Mouse (Mus musculus) ES-E14 (cell line): ENCODE results near the gene Kansl1l. TPM values are rescaled to one million over a fixed set of nuclear protein-coding genes. Genes with fewer than 3 reads are reported as not detected.

ENCODE experiments used
- DNase-seq: peaks from one replicate; pipeline ENCODE4 v3.0.0-alpha.2; 2013; ENCODE audit warnings: low read depth, low spot score
- H3K27ac ChIP-seq: 2 replicates; pipeline ENCODE4 v1.5.1; 2012; ENCODE audit warnings: low read depth, mild to moderate bottlenecking, low read length, moderate library complexity, mixed read lengths; ENCODE audit not compliant: poor library complexity, insufficient read depth, severe bottlenecking
- H3K36me3 ChIP-seq: 2 replicates; pipeline ENCODE4 v1.6.1; 2012; ENCODE audit warnings: mild to moderate bottlenecking, low read length, moderate library complexity, mixed read lengths; ENCODE audit not compliant: control insufficient read depth, poor library complexity, insufficient read depth, severe bottlenecking
- H3K4me1 ChIP-seq, 2 experiments: fragments of 150-350 bp in 1 of 2; sonication (generic) in 1 of 2; 2 replicates each; pipeline ENCODE4 v1.6.1; 2012; ENCODE audit warnings: low read length in 2 of 2, mild to moderate bottlenecking in 1 of 2, mixed read lengths in 1 of 2; ENCODE audit not compliant: control insufficient read depth in 2 of 2, insufficient read depth in 2 of 2, poor library complexity in 1 of 2
- H3K4me3 ChIP-seq, 2 experiments: fragments of 150-350 bp in 1 of 2; sonication (generic) in 1 of 2; 2 replicates each; pipeline ENCODE4 v1.5.1; 2012; ENCODE audit warnings: low read length in 2 of 2, low read depth in 1 of 2, mild to moderate bottlenecking in 1 of 2, mixed read lengths in 1 of 2; ENCODE audit not compliant: insufficient read depth in 1 of 2, poor library complexity in 1 of 2, severe bottlenecking in 1 of 2
- H3K9ac ChIP-seq: 2 replicates; pipeline ENCODE4 v1.6.1; 2012; ENCODE audit warnings: low read depth, mild to moderate bottlenecking, low read length, mixed read lengths; ENCODE audit not compliant: poor library complexity, insufficient read depth, severe bottlenecking
- H3K9me3 ChIP-seq: fragments of 150-350 bp; sonication (generic); 2 replicates; pipeline ENCODE4 v1.6.1; 2012; ENCODE audit warnings: low read depth, mild to moderate bottlenecking, low read length; ENCODE audit not compliant: control insufficient read depth, insufficient read depth
- CHD2 ChIP-seq: IDR thresholded peaks from 2 replicates; pipeline ENCODE4 v1.6.1; 2014; ENCODE audit warnings: mild to moderate bottlenecking, low read depth, low read length, inconsistent platforms
- HCFC1 ChIP-seq: IDR thresholded peaks from 2 replicates; pipeline ENCODE4 v1.6.1; 2012; ENCODE audit warnings: low read length, inconsistent platforms, borderline replicate concordance; ENCODE audit not compliant: insufficient read depth
- MAFK ChIP-seq: IDR thresholded peaks from 2 replicates; pipeline ENCODE4 v1.6.1; 2014; ENCODE audit warnings: mild to moderate bottlenecking, low read depth, low read length, inconsistent platforms; ENCODE audit not compliant: insufficient read depth
- ZC3H11A ChIP-seq: IDR thresholded peaks from 2 replicates; pipeline ENCODE4 v1.6.1; 2012; ENCODE audit warnings: low read depth, mild to moderate bottlenecking, inconsistent platforms, low read length, borderline replicate concordance
- ZNF384 ChIP-seq: IDR thresholded peaks from 2 replicates; pipeline ENCODE4 v1.6.1; 2012; ENCODE audit warnings: low read depth, low read length, inconsistent platforms
- in situ Hi-C, 2 experiments: fragments of 600-800 bp; cut with MboI; formaldehyde crosslinking; loops; one replicate each; pipeline ENCODE4 v1.15.1; 2025; ENCODE audit warnings: low sequenced_read_pairs in 2 of 2, inconsistent platforms in 1 of 2; ENCODE audit not compliant: unreplicated experiment in 2 of 2
- total RNA-seq: library from RNA; depleted of rRNA; stranded (reverse); fragments of 300-350 nt; gene quantifications from 2 replicates; pipeline ENCODE4 v1.2.3, GENCODE M21; 2012

The Kansl1l gene
- total RNA-seq, 1 experiment: 3.3 TPM

GRCm38 (mm10) chr1:66805408-66805807 lies 12.0 kb downstream of the Kansl1l start:
- in situ Hi-C loops: no loop called here
- DNase-seq: no peak
- Histone ChIP-seq H3K36me3 (no peaks in the 10 kb centered on the region), H3K4me3 (no peak overlapping the region), H3K9ac (no peak overlapping the region), H3K9me3 (no peaks in the 10 kb centered on the region), H3K27ac (no peak overlapping the region), H3K4me1 (no peaks in the 10 kb centered on the region)
- TF ChIP-seq CHD2: no peak
- TF ChIP-seq ZNF384: no peak

DNA sequence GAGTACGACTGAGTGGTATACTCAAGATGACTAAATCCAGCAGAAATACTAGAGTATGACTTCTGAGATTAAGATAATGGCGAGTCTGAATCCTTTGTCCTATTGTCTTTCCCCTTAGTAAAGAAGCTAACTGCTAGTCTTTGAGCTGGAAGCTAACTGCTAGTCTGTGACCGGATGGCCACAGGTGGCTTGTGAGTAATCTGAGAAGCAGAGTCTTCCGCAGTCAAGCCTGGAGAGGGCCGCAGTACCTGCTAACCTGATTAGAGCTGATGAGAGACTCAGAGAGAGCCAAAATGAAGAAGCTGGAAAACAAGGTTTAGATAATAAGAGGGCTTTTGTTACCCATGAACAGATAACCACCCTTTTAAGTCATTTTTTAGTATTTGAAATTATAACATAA lies 12.7 kb downstream of the Kansl1l start:
- Histone ChIP-seq H3K9me3 (no peaks in the 10 kb centered on the region), H3K4me1 (no peaks in the 10 kb centered on the region)
- in situ Hi-C loops: no loop called here

DNA sequence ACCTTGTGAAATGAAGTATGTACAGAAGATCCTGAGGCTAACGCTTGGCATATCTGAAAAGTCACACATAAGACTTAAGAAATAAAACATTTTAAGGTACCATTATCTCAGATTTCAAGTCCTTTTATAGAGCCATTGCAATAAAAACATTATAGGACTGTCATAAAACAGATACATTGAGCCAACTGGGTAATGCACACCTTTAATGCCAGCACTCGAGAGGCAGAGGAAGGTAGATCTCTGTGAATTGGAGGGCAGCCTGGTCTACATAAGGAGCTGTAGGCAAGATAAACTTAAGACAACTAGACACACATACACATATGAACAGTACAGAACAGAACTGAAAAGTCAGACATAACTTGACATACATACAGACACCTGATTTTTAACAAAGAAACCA lies 19.4 kb downstream of the Kansl1l start:
- no peaks in the 10 kb centered on the region for H3K9me3 ChIP-seq
- H3K4me1 ChIP-seq: no peaks in the 10 kb centered on the region
- H3K27ac ChIP-seq: no peak overlapping the region
- no peak overlapping the region for H3K9ac ChIP-seq
- no peak for TF ChIP-seq CHD2
- H3K36me3 ChIP-seq: no peaks in the 10 kb centered on the region
- H3K4me3 ChIP-seq: no peak overlapping the region
- DNase-seq: no peak
- in situ Hi-C loops: no loop called here

More for the DNA sequence above, 12.7 kb downstream of the Kansl1l start:
- no peak overlapping the region for H3K9ac ChIP-seq
- no peak for DNase-seq
- H3K27ac ChIP-seq: no peak overlapping the region
- TF ChIP-seq HCFC1: no peak
- TF ChIP-seq MAFK: no peak
- no peak for TF ChIP-seq ZNF384
- TF ChIP-seq ZC3H11A: no peak
- no peak for TF ChIP-seq CHD2
- H3K4me3 ChIP-seq: no peak overlapping the region
- H3K36me3 ChIP-seq: no peaks in the 10 kb centered on the region

GRCm38 (mm10) chr1:66792838-66793466 lies 24.4 kb downstream of the Kansl1l start:
- H3K9me3 ChIP-seq: no peaks in the 10 kb centered on the region
- H3K36me3 ChIP-seq: no peaks in the 10 kb centered on the region
- in situ Hi-C loops: no loop called here
- DNase-seq: no peak
- no peak overlapping the region for H3K27ac ChIP-seq
- no peak overlapping the region for H3K9ac ChIP-seq
- H3K4me3 ChIP-seq: no peak overlapping the region
- no peaks in the 10 kb centered on the region for H3K4me1 ChIP-seq
- no peak for TF ChIP-seq ZC3H11A
- no peak for TF ChIP-seq MAFK
- no peak for TF ChIP-seq ZNF384
- no peak for TF ChIP-seq CHD2

DNA sequence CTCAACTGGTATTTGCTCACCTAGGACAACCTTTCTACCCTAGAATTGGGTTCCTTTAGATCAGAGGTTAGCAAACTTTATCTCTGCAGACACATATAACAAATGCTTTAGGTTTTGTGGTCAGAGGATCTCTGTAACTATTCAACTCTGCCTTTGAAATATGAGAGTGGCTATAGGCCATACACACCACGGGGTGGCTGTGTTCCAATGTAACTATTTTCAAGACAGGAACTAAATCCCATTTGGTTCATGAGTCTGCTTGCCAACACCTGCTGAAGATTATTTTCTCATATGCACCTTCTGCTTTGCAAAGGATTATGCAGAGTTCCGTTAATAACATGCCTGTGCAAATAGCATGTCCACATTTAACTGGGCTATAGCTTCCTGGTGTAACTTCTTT lies 35.1 kb downstream of the Kansl1l start:
- Histone ChIP-seq H3K9ac (no peak overlapping the region), H3K36me3 (no peaks in the 10 kb centered on the region), H3K4me1 (no peaks in the 10 kb centered on the region), H3K9me3 (no peaks in the 10 kb centered on the region), H3K27ac (no peak overlapping the region), H3K4me3 (no peak overlapping the region)
- in situ Hi-C loops: no loop called here
- DNase-seq: no peak
- TF ChIP-seq MAFK (no peak), CHD2 (no peak), HCFC1 (no peak), ZNF384 (no peak), ZC3H11A (no peak)
